Mouse (Mus musculus) forebrain, embryonic 13.5 days (tissue): Measurements from ENCODE around the gene Hyal1. TPM values are rescaled to one million over a fixed set of nuclear protein-coding genes. Genes with fewer than 3 reads are reported as not detected.

Experiments
- ATAC-seq: fragments of 200-750 bp; cut with Nextera tagmentation; 2 replicates; pipeline ENCODE4 v1.8.0; 2017
- H3K27ac ChIP-seq: fragments of 300-500 bp; sonication (generic); 2 replicates; pipeline ENCODE4 v1.5.1; 2015; ENCODE audit warnings: inconsistent platforms, mild to moderate bottlenecking, moderate library complexity
- H3K27me3 ChIP-seq: fragments of 300-500 bp; sonication (generic); 2 replicates; pipeline ENCODE4 v1.6.1; 2015; ENCODE audit warnings: mild to moderate bottlenecking, inconsistent platforms
- H3K36me3 ChIP-seq: fragments of 300-500 bp; sonication (generic); 2 replicates; pipeline ENCODE4 v1.6.1; 2015; ENCODE audit warnings: mild to moderate bottlenecking, inconsistent platforms; ENCODE audit not compliant: poor library complexity, severe bottlenecking
- H3K4me1 ChIP-seq: fragments of 300-500 bp; sonication (generic); 2 replicates; pipeline ENCODE4 v1.6.1; 2015; ENCODE audit warnings: inconsistent platforms
- H3K4me2 ChIP-seq: fragments of 300-500 bp; sonication (generic); 2 replicates; pipeline ENCODE4 v1.6.1; 2015; ENCODE audit warnings: inconsistent platforms, mild to moderate bottlenecking, moderate library complexity
- H3K4me3 ChIP-seq: fragments of 300-500 bp; sonication (generic); 2 replicates; pipeline ENCODE4 v1.5.1; 2015; ENCODE audit warnings: mild to moderate bottlenecking, inconsistent platforms
- H3K9ac ChIP-seq: fragments of 300-500 bp; sonication (generic); 2 replicates; pipeline ENCODE4 v1.6.1; 2015; ENCODE audit warnings: mild to moderate bottlenecking, inconsistent platforms
- H3K9me3 ChIP-seq: fragments of 300-500 bp; sonication (generic); replicated peaks from 2 replicates; pipeline ENCODE4 v1.6.1; 2016; ENCODE audit warnings: inconsistent platforms
- WGBS: fragments of 180-500 bp; shearing (Covaris S2); methylation state at CpG from one replicate; pipeline ENCODE4 v1.1.7; 2015; 5-methylcytosine and 5-hydroxymethylcytosine counted together
- polyA plus RNA-seq: library from polyadenylated mRNA; unstranded; fragments of >200 nt; fragmentation: Nextera tagmentation; extraction: Ambion mirVana; gene quantifications from 2 replicates; pipeline ENCODE4 v1.2.1, GENCODE M21; 2015

Gene Hyal1
- 8.4 and 8.5 TPM in 2 replicates for polyA plus RNA-seq

DNA sequence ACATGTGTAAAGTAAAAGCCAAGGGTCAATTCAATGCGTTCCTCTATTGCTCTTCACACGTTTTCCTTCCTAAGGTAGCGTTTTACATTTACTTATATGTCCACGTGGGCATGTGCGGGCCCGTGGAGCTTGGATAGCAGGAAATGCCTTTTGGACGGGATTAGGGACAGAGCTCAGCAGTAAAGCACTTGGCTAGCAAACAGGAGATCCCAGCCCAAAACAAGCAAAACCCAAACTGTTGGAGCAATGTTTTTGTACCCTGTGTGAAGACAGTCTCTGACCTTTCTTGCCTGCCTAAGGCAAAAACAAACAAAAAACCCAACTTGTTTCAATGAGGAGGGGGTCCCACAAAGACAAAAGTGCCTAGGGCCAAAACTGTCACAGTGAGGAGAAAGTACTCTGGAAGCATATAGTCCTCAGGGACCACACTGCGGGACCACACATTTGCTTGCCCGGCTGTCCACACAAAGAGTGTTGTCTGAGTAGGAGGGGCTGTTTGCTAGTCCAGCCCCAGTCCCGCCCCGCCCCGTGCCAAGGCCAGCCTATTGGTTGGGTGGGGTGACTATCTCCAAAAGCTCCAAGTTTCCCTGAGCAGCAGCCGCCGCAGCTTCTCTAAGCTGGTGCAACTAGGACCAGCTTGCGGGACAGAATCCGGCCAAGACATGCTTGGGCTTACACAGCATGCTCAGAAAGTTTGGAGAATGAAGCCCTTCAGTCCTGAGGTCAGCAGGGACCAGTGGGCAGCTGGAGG lies at the start of gene Hyal1:
Hyal1 (plus strand) TSS at position 571 of the 751 bp plus-strand sequence.
- H3K4me3 ChIP-seq = peak within 1 kb of the TSS; percentile 27
- H3K4me2 ChIP-seq = peak within 1 kb of the TSS; percentile 55

DNA sequence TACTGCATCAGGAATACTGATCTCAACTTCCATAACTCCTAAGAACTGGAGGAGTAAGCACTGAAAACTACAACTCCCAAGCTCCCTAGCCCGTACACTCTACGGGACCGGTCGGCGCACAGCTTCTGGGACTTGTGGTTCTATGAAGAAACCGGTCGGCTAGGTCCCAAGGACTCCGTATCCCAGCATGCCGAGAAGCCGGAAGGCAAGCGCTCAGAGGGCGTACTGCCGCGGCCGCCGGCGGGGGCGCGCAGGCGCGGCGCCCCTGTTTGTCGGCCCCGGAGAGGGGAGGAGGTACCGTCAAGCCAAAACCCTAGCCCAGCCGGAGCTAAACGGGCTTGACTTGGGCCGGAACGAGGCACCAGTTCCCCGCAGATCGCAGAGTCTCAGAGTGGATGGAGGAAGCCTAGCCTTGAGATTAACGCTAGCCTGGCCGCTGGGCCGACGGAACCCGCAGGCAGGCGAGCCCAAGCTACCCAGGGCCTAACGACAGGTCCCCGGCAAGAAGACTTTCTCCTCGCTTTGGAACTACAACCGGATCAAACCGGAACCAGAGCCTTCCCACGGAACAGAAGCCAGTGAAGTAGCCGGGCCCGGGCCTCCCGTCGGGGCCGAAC lies 42.8 kb upstream of the Hyal1 start, which contains the start of gene Tmem115:
Tmem115 (plus strand) TSS at position 155 of the 617 bp plus-strand sequence.
- Histone ChIP-seq H3K4me3 (peak within 1 kb of the TSS; percentile 94), H3K4me1 (peaks cover 36% of the 10 kb centered on the region), H3K9ac (peak within 1 kb of the TSS; percentile 94), H3K9me3 (no peaks in the 10 kb centered on the region), H3K27ac (peak within 1 kb of the TSS; percentile 44), H3K27me3 (0 out of 2 replicates have a peak, but pooled peaks cover 6% of the 10 kb centered on the region), H3K36me3 (peaks cover 16% of the 10 kb centered on the region), H3K4me2 (peak within 1 kb of the TSS; percentile 99)
- peak; percentile 99 for ATAC-seq
- WGBS = under 1% methylated on average over 48 of the region's 48 CpGs

More for the DNA sequence above, at the start of gene Hyal1:
- Histone ChIP-seq H3K9me3 (no peaks in the 10 kb centered on the region), H3K36me3 (peaks cover 34% of the 10 kb centered on the region), H3K4me1 (peaks cover 45% of the 10 kb centered on the region), H3K9ac (peak within 1 kb of the TSS; percentile 55), H3K27ac (peak within 1 kb of the TSS; percentile 41), H3K27me3 (no peaks in the 10 kb centered on the region)
- 28% methylated on average over 16 of the region's 16 CpGs for WGBS
- ATAC-seq = peak; percentile 54

DNA sequence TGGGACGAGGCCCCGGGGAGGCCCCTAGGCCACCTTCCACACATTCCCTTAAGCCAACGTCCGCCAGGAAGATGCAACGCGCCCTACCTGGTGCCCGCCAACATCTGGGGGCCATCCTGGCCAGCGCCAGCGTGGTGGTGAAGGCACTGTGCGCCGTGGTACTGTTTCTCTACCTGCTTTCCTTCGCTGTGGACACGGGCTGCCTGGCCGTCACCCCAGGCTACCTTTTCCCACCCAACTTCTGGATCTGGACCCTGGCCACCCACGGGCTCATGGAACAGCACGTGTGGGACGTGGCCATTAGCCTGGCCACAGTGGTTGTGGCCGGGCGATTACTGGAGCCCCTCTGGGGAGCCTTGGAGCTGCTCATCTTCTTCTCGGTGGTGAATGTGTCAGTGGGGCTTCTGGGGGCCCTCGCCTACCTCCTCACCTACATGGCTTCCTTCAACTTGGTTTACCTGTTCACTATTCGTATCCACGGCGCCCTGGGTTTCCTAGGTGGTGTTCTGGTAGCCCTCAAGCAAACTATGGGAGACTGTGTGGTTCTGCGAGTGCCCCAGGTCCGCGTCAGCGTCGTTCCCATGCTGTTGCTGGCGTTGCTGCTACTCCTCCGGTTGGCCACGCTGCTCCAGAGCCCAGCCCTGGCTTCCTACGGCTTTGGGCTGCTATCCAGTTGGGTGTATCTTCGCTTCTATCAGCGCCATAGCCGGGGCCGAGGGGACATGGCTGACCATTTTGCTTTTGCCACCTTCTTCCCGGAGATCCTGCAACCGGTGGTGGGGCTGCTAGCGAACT lies 42.1 kb upstream of the Hyal1 start:
- WGBS = under 1% methylated on average over 40 of the region's 40 CpGs
- no peak for ATAC-seq
- H3K4me2 ChIP-seq = peak overlapping the region; percentile 99
- H3K9me3 ChIP-seq = no peaks in the 10 kb centered on the region
- peaks cover 36% of the 10 kb centered on the region for H3K4me1 ChIP-seq
- H3K27me3 ChIP-seq = 0 out of 2 replicates have a peak, but pooled peaks cover 6% of the 10 kb centered on the region
- peak overlapping the region; percentile 94 for H3K9ac ChIP-seq
- peak overlapping the region; percentile 94 for H3K4me3 ChIP-seq
- peak overlapping the region; percentile 44 for H3K27ac ChIP-seq
- H3K36me3 ChIP-seq = peaks cover 23% of the 10 kb centered on the region

DNA sequence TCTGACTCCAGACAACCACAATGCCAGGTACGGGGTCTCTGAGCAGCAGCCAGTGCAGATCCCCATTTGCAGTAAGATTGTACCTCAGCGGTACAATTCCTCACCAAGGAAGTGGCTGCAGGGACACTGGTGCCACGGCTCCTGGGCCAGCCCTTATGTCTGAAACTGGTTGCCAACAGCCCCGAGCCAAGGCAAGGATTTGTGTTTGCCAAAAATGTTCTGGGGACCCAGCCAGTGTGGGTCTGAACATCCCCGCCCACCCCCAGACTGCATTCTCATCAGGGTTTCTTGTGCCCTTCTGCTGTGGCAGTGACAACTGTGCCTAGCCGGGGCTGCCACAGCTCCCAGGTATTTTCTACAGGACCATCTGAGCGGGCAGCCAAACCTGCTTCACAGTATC lies 38.5 kb upstream of the Hyal1 start:
- H3K27ac ChIP-seq = no peak overlapping the region
- 90% methylated on average over 7 of the region's 7 CpGs for WGBS
- H3K9ac ChIP-seq = no peak overlapping the region
- peaks cover 32% of the 10 kb centered on the region for H3K36me3 ChIP-seq
- H3K27me3 ChIP-seq = no peaks in the 10 kb centered on the region
- peaks cover 57% of the 10 kb centered on the region for H3K4me1 ChIP-seq
- H3K4me2 ChIP-seq = no peak overlapping the region
- ATAC-seq = no peak
- no peak overlapping the region for H3K4me3 ChIP-seq
- H3K9me3 ChIP-seq = no peaks in the 10 kb centered on the region

DNA sequence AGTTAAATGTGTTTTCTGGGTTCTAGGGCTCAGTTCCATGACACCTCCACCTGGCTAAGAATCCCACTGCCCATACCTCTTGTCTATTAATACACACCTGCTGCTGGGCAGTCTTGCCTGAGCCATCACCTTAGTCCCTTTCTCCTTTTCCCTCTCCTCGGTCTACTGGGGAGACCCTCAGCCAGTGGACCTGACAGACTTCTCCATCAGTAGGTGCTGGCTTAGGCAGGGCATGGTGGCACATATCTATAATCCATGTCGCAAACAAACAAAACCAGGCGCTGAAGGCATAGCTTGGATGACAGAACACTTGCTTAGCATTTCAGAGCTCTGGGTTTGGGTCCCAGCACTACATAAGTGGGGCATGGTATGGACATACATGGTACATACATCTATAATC lies 38.0 kb upstream of the Hyal1 start:
- Histone ChIP-seq H3K27me3 (no peaks in the 10 kb centered on the region), H3K36me3 (peaks cover 36% of the 10 kb centered on the region), H3K4me3 (no peak overlapping the region), H3K4me1 (peaks cover 55% of the 10 kb centered on the region), H3K4me2 (no peak overlapping the region), H3K9ac (no peak overlapping the region), H3K9me3 (no peaks in the 10 kb centered on the region), H3K27ac (no peak overlapping the region)
- no peak for ATAC-seq
- 90% methylated on average over 3 of the region's 3 CpGs for WGBS

DNA sequence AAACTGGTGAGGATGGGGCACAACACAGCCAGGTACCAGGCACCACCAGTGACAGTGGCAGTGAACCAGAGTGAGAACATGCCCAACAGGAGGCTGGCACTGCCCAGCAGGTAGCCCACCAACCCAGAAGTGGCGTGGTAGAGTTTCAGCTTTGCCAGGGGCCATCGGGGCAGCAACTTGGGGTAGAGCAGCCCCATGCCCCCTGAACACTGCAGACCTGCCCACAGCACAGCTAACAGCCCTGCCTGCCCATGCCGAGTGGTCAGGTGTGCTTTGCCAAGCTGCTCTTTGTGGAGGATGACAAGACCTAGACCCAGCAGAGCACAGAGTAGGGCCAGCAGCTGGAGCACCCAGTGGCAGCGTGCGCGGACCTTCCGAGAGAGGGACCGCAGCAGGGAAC lies 36.8 kb upstream of the Hyal1 start:
- no peak for ATAC-seq
- H3K27me3 ChIP-seq = no peaks in the 10 kb centered on the region
- H3K4me2 ChIP-seq = no peak overlapping the region
- H3K4me1 ChIP-seq = peaks cover 51% of the 10 kb centered on the region
- no peak overlapping the region for H3K4me3 ChIP-seq
- 96% methylated on average over 8 of the region's 8 CpGs for WGBS
- H3K9ac ChIP-seq = no peak overlapping the region
- no peaks in the 10 kb centered on the region for H3K9me3 ChIP-seq
- H3K27ac ChIP-seq = no peak overlapping the region
- H3K36me3 ChIP-seq = peaks cover 48% of the 10 kb centered on the region

DNA sequence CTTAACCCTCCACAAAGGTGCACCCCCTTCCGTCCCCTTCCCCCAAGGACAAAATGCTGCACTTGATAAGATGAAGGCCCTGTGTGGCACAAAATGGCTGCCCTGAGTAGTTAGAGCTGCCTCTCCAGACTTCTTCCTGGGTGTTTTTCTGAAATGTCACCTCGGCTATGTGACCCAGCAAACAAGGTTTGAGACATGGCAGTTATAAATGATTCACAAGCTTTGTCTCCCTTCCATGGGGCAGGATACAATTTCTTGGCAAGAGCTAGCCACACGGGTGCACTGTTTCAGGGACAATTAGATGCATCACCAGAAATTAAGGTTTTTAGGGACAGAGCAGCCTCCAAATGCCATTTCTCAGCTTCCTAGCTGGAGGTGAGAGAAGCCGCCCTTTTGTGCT lies 36.3 kb upstream of the Hyal1 start:
- no peaks in the 10 kb centered on the region for H3K27me3 ChIP-seq
- no peak for ATAC-seq
- no peak overlapping the region for H3K27ac ChIP-seq
- peaks cover 52% of the 10 kb centered on the region for H3K36me3 ChIP-seq
- no peak overlapping the region for H3K4me2 ChIP-seq
- H3K9ac ChIP-seq = no peak overlapping the region
- no peaks in the 10 kb centered on the region for H3K9me3 ChIP-seq
- no peak overlapping the region for H3K4me3 ChIP-seq
- H3K4me1 ChIP-seq = peaks cover 46% of the 10 kb centered on the region
- WGBS = 79% methylated on average over 4 of the region's 4 CpGs

DNA sequence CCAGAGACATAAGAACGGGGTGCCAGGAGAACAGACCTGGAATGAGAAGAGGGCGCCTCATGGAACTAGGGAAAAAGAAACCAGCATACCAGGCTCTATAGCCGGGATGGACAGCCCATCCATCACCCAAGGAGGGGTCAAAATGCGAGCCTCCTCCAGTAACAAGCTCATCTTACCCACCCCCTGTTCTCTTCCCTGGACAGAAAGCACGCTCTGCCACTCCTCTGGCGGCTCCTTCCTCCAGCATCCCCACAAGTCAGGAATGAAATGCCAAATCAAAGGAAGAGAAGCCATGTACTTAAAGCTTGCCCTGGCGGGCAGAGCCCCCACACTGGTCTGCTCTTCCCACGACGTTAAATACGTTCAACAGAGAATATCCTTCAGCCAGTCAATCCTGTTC lies 35.7 kb upstream of the Hyal1 start:
- Histone ChIP-seq H3K27me3 (no peaks in the 10 kb centered on the region), H3K4me2 (peak overlapping the region; percentile 92), H3K27ac (no peak overlapping the region), H3K9ac (peak overlapping the region; percentile 77), H3K4me3 (peak overlapping the region; percentile 59), H3K9me3 (no peaks in the 10 kb centered on the region), H3K36me3 (peaks cover 52% of the 10 kb centered on the region), H3K4me1 (peaks cover 46% of the 10 kb centered on the region)
- WGBS = 41% methylated on average over 10 of the region's 10 CpGs
- no peak; the same call in 1 of the 2 replicates for ATAC-seq

DNA sequence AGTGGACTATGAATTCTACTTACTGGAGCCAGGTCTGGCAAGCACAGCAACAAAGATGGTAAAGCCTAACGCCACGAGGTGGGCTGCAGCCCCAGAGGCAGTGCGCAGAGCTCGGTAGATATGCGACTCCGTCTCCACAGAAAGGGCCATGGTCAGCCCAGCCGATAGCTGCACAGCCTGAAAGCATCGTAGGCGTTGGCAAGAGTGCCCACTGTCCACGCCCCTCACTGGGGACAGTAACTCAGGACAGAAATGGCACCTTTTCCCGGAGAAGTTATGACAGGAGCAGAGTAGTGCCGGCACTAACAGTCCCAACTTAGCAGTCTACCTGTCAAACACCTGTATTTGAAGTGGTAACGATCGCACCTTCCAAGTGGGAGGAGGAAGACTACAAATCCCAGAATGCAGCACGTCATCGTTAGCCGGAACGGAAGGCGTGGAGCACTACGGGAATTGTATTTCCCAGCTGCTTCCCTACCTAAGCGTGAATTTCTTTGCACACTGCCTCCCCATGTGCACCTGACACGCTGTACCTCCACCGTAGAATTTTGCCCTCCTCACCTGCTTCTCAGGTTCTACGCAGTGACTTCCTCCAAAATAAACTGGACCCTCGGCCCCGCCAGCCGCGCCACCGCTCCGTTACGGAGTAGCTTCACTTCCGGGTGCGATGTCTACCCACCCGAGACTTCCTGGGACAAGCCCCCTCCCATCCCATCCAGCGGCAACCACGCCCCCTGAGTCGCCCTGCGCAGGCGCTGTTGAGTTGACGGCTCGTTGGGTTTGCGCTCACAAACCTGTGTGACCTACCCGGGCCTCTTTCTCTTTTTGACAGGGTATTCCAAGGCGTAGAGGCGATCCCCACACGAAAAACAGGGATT lies 35.0 kb upstream of the Hyal1 start, which contains the start of the genes Cyb561d2 and Nprl2:
Cyb561d2 (minus strand) TSS at position 720 of the 878 bp plus-strand sequence.
Nprl2 (plus strand) TSS at position 753 of the 878 bp plus-strand sequence.
- peaks cover 52% of the 10 kb centered on the region for H3K36me3 ChIP-seq
- H3K4me3 ChIP-seq = peak within 1 kb of the TSS; percentile 59
- 1% methylated on average over 46 of the region's 46 CpGs for WGBS
- ATAC-seq = peak; percentile 90
- H3K9ac ChIP-seq = peak within 1 kb of the TSS; percentile 77
- H3K4me2 ChIP-seq = peak within 1 kb of the TSS; percentile 92
- no peaks in the 10 kb centered on the region for H3K9me3 ChIP-seq
- peak within 1 kb of the TSS; percentile 2; the same call in 1 of the 2 replicates for H3K27ac ChIP-seq
- no peaks in the 10 kb centered on the region for H3K27me3 ChIP-seq
- peaks cover 46% of the 10 kb centered on the region for H3K4me1 ChIP-seq

DNA sequence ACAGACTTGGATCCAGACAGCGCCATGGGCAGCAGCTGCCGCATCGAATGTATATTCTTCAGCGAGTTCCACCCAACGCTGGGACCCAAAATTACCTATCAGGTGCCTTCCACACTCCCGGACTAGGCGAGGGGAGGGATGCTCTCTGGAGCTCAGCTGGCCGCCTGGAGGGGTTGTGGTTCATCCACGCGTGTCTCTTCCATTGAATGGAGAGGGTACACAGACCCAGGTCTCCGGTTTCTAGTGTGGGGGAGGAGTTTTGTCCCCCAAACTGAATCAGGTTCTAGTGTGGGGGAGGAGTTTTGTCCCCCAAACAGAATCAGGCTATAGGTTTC lies 34.4 kb upstream of the Hyal1 start:
- Histone ChIP-seq H3K9me3 (no peaks in the 10 kb centered on the region), H3K36me3 (peaks cover 52% of the 10 kb centered on the region), H3K4me1 (peaks cover 46% of the 10 kb centered on the region), H3K27ac (no peak overlapping the region; the same call in 1 of the 2 replicates), H3K4me2 (peak overlapping the region; percentile 92), H3K9ac (peak overlapping the region; percentile 77), H3K4me3 (peak overlapping the region; percentile 59), H3K27me3 (no peaks in the 10 kb centered on the region)
- ATAC-seq = peak; percentile 26
- WGBS = 2% methylated on average over 11 of the region's 11 CpGs

DNA sequence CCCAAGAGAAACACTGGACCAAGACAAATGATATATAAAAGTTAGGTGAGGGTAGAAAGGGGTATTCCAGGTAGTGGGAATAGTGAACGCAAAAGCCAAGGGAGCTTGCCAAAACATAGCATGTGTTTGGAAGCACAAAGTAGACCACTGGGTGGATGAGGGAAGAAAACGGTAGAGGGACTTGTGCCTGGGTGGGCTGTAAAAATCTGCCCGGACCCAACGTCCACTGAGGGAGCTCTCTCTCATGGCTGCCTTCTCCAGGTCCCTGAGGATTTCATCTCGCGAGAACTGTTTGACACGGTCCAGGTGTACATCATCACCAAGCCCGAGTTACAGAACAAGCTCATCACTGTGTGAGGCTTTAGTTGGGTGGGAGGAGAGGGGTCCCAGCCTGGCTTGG lies 34.0 kb upstream of the Hyal1 start:
- WGBS = 41% methylated on average over 8 of the region's 8 CpGs
- H3K9me3 ChIP-seq = no peaks in the 10 kb centered on the region
- H3K36me3 ChIP-seq = peaks cover 48% of the 10 kb centered on the region
- peak overlapping the region; percentile 77 for H3K9ac ChIP-seq
- H3K4me1 ChIP-seq = peaks cover 47% of the 10 kb centered on the region
- H3K4me3 ChIP-seq = peak overlapping the region; percentile 59
- no peak for ATAC-seq
- H3K27me3 ChIP-seq = 0 out of 2 replicates have a peak, but pooled peaks cover under 1% of the 10 kb centered on the region
- H3K27ac ChIP-seq = no peak overlapping the region
- peak overlapping the region; percentile 92 for H3K4me2 ChIP-seq
